Mouse (Mus musculus) hindbrain, postnatal 0 days (tissue): ENCODE measurements at regions not wholly inside any gene's neighbourhood (a gene's known extent, or its start where the extent isn't known, plus 50 kb on each side); places are given as distances from the start of the nearest gene placed in this dataset.

Experiments used
- ATAC-seq: fragments of 200-750 bp; cut with Nextera tagmentation; 2 replicates; pipeline ENCODE4 v1.8.0; 2017; ENCODE audit warnings: mild to moderate bottlenecking, moderate TSS enrichment, moderate library complexity
- DNase-seq: peaks from one replicate; pipeline ENCODE4 v3.0.0-alpha.2; 2015; ENCODE audit warnings: low spot score
- H3K27ac ChIP-seq: fragments of 300-500 bp; sonication (generic); 2 replicates; pipeline ENCODE4 v1.5.1; 2014; ENCODE audit warnings: mild to moderate bottlenecking
- H3K27me3 ChIP-seq: fragments of 300-500 bp; sonication (generic); 2 replicates; pipeline ENCODE4 v1.6.1; 2014; ENCODE audit warnings: low read length, mixed read lengths; ENCODE audit not compliant: insufficient read depth
- H3K36me3 ChIP-seq: fragments of 300-500 bp; sonication (generic); 2 replicates; pipeline ENCODE4 v1.6.1; 2014; ENCODE audit warnings: low read length, mixed read lengths; ENCODE audit not compliant: insufficient read depth
- H3K4me1 ChIP-seq: fragments of 300-500 bp; sonication (generic); 2 replicates; pipeline ENCODE4 v1.6.1; 2014; ENCODE audit warnings: antibody characterized with exemption, low read length, mixed read lengths; ENCODE audit not compliant: insufficient read depth
- H3K4me2 ChIP-seq: fragments of 300-500 bp; sonication (generic); 2 replicates; pipeline ENCODE4 v1.6.1; 2014; ENCODE audit warnings: low read depth, mild to moderate bottlenecking, low read length, moderate library complexity, mixed read lengths
- H3K4me3 ChIP-seq: fragments of 300-500 bp; sonication (generic); 2 replicates; pipeline ENCODE4 v1.5.1; 2014; ENCODE audit warnings: low read length
- H3K9ac ChIP-seq: fragments of 300-500 bp; sonication (generic); replicated peaks from 2 replicates; pipeline ENCODE4 v1.6.1; 2014; ENCODE audit warnings: mild to moderate bottlenecking, low read length, moderate library complexity, mixed read lengths
- H3K9me3 ChIP-seq: fragments of 300-500 bp; sonication (generic); 2 replicates; pipeline ENCODE4 v1.6.1; 2016; ENCODE audit warnings: low read length, mixed read lengths
- CTCF ChIP-seq: IDR thresholded peaks from 2 replicates; pipeline ENCODE4 v1.5.1; 2016; ENCODE audit warnings: antibody characterized with exemption, control low read depth, low read depth
- WGBS: fragments of 180-500 bp; shearing (Covaris S2); extraction: QIAGEN DNeasy Blood & Tissue Kit; methylation state at CpG from one replicate; pipeline ENCODE4 v1.1.7; 2014; 5-methylcytosine and 5-hydroxymethylcytosine counted together

DNA sequence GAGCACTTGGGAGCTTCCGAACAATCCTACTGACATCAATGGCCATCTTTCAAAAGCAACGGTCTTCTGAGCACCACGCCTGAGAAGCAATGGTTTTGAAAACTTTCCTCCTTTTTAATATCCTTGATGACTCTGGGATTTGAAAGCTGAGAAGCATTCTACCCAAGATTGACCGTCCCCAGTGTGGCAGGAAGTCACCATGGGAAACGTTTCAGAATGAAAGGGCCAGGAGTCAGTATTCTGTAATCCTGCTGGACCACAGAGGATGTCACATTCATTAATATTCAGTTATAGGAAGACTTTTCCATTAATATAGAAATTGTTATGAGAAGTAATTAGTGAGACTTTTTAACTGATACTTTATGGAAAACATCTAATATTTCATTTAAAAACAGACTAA, 190.1 kb upstream of the Ttc29 start:
- no peaks in the 10 kb centered on the region for H3K4me1 ChIP-seq
- TF ChIP-seq CTCF = no peak
- no peak overlapping the region for H3K4me2 ChIP-seq
- H3K9me3 ChIP-seq = no peaks in the 10 kb centered on the region
- no peak overlapping the region for H3K27ac ChIP-seq
- H3K27me3 ChIP-seq = no peaks in the 10 kb centered on the region
- DNase-seq (no peak), ATAC-seq (no peak)
- no peak overlapping the region for H3K4me3 ChIP-seq
- no peaks in the 10 kb centered on the region for H3K36me3 ChIP-seq
- WGBS = 55% methylated on average over 5 of the region's 5 CpGs
- no peak overlapping the region for H3K9ac ChIP-seq

- 31% methylated on average over 7 of the region's 7 CpGs for WGBS
- H3K4me1 ChIP-seq = no peaks in the 10 kb centered on the region
- no peak for ATAC-seq
These were observed 189.6 kb upstream of the Ttc29 start for GRCm38 (mm10) chr8:78023467-78023866.

GRCm38 (mm10) chr8:78023936-78024335, 189.2 kb upstream of the Ttc29 start:
- Histone ChIP-seq H3K27ac (no peak overlapping the region), H3K4me2 (no peak overlapping the region), H3K9ac (no peak overlapping the region), H3K36me3 (no peaks in the 10 kb centered on the region), H3K4me1 (no peaks in the 10 kb centered on the region), H3K27me3 (no peaks in the 10 kb centered on the region), H3K4me3 (no peak overlapping the region), H3K9me3 (no peaks in the 10 kb centered on the region)
- TF ChIP-seq CTCF = no peak
- no peak for DNase-seq
- no peak for ATAC-seq
- whole genome bisulfite sequencing = 70% methylated on average over 4 of the region's 4 CpGs

More at GRCm38 (mm10) chr8:78023467-78023866, 189.6 kb upstream of the Ttc29 start:
- no peak overlapping the region for H3K27ac ChIP-seq
- H3K9ac ChIP-seq = no peak overlapping the region
- no peaks in the 10 kb centered on the region for H3K36me3 ChIP-seq
- H3K4me3 ChIP-seq = no peak overlapping the region
- no peak for TF ChIP-seq CTCF
- H3K9me3 ChIP-seq = no peaks in the 10 kb centered on the region
- no peak overlapping the region for H3K4me2 ChIP-seq
- no peaks in the 10 kb centered on the region for H3K27me3 ChIP-seq
- DNase-seq = peak; percentile 55

DNA sequence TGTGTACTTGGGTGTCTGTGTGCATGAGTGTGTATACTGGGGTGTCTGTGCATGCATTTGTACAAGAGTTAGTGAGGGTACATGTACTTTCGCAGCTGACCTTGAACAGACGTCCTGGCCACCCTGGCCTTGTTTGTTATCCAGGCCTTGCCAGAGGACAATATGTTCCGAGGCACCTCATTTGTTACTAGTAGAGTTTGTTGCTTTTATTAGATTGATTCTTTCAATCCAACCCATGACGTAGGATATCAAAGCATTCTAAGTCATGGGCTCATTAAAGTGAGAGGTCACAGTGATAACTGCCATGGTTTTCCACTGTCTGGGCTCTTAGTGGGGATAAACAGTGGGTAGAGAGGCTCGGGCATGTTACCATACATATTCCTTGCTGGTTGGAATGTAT, 188.1 kb upstream of the Ttc29 start:
- ATAC-seq (no peak), DNase-seq (no peak)
- Histone ChIP-seq H3K9ac (no peak overlapping the region), H3K27ac (no peak overlapping the region), H3K9me3 (no peaks in the 10 kb centered on the region), H3K36me3 (no peaks in the 10 kb centered on the region), H3K27me3 (no peaks in the 10 kb centered on the region), H3K4me2 (no peak overlapping the region), H3K4me3 (no peak overlapping the region), H3K4me1 (no peaks in the 10 kb centered on the region)
- TF ChIP-seq CTCF = no peak
- 90% methylated on average over 5 of the region's 5 CpGs for WGBS

DNA sequence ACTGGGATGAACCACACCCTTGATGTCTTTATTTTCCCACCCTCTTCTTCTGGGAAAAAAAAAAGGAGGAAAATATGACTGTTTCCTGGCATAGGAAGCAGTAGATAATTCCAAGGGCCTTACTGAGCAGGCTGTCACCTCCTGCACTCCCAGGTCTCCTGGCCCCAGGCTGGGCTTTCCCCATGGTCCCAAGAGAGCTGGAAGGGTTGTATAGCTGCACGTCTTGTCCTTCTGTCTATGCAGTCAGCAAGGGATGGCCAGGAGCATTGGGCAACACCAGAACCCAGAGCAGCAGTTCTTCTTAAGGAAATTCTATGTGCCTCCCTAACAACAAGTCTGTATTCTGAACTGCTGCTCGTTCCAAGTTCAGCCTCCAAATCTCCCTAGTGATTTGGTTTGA, 185.7 kb upstream of the Ttc29 start:
- ATAC-seq (no peak), DNase-seq (no peak)
- 75% methylated on average over 2 of the region's 2 CpGs for whole genome bisulfite sequencing
- Histone ChIP-seq H3K4me2 (no peak overlapping the region), H3K27ac (no peak overlapping the region), H3K4me1 (no peaks in the 10 kb centered on the region), H3K27me3 (no peaks in the 10 kb centered on the region), H3K36me3 (no peaks in the 10 kb centered on the region), H3K9ac (no peak overlapping the region), H3K4me3 (no peak overlapping the region), H3K9me3 (no peaks in the 10 kb centered on the region)
- no peak for TF ChIP-seq CTCF

DNA sequence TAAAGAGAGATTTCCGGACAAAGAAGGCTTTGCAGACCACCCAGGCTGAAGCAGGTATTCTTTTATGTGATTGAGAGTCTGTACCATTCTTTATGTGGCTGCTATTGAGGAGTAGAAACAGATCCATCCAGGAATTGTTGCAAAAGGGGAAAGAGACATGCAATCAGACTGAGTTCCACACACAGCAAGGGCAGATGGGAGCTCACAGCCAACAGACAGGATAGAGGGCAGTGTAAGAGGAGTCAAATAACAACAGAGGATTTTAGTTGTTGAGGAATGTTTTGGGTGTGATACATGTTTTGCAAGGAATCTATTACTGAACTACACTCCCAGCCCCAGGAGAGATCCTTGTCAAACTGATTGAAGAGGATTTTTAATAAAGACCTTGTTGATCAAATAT, 184.2 kb upstream of the Ttc29 start:
- Histone ChIP-seq H3K27ac (no peak overlapping the region), H3K9me3 (no peaks in the 10 kb centered on the region), H3K36me3 (no peaks in the 10 kb centered on the region), H3K27me3 (no peaks in the 10 kb centered on the region), H3K9ac (no peak overlapping the region), H3K4me1 (no peaks in the 10 kb centered on the region), H3K4me2 (no peak overlapping the region), H3K4me3 (no peak overlapping the region)
- DNase-seq (no peak), ATAC-seq (no peak)
- WGBS = 73% methylated on average over 1 of the region's 1 CpGs
- TF ChIP-seq CTCF = no peak

DNA sequence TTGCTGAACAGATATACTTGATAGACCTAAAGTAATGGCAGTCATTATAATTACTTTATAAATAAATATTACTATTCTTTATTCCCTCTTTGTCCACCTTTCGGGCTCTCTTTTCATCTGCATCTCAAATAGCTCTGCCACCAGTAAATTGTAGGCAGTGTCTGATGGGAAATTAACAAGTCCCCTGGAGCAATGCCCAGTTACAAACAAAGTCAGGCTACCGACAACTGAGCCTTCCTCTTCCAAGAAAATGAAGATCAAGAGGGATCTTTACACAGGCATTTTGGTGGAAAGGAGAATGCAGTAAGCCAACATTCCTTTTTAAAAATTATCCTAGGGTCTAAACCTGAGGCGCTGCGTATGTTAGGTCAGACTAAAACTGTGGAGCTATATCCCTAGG, 181.3 kb upstream of the Ttc29 start:
- DNase-seq (no peak), ATAC-seq (no peak)
- Histone ChIP-seq H3K36me3 (no peaks in the 10 kb centered on the region), H3K9ac (no peak overlapping the region), H3K4me1 (no peaks in the 10 kb centered on the region), H3K4me2 (no peak overlapping the region), H3K27me3 (no peaks in the 10 kb centered on the region), H3K4me3 (no peak overlapping the region), H3K27ac (no peak overlapping the region), H3K9me3 (no peaks in the 10 kb centered on the region)
- 56% methylated on average over 4 of the region's 4 CpGs for WGBS
- TF ChIP-seq CTCF = no peak

DNA sequence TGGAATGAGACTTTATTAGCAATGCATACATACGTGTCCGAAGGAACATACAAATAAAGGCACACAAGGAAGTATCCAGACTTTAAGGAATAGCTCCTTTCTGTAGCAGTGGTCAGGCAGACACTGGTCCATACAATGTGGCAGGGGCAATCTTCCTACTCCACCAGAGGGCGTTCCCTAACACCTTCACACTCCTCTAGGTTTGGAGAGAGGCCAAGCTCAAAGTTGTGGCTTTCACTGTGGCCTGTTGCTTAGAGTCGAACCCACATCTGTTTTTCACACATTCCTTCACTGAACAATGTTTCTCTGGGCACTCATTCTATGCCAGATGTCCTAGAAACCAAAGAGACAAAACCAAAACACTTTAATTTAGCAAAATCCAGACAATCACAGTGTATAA, 178.4 kb upstream of the Ttc29 start:
- DNase-seq (no peak), ATAC-seq (no peak)
- Histone ChIP-seq H3K4me2 (no peak overlapping the region), H3K9ac (no peak overlapping the region), H3K4me3 (no peak overlapping the region), H3K27ac (no peak overlapping the region), H3K27me3 (no peaks in the 10 kb centered on the region), H3K9me3 (no peaks in the 10 kb centered on the region), H3K36me3 (no peaks in the 10 kb centered on the region), H3K4me1 (no peaks in the 10 kb centered on the region)
- 78% methylated on average over 4 of the region's 4 CpGs for whole genome bisulfite sequencing
- TF ChIP-seq CTCF = no peak
